Mouse (Mus musculus) hindbrain, embryonic 15.5 days (tissue): ENCODE data around the gene Zfp119a. TPM values are rescaled to one million over a fixed set of nuclear protein-coding genes. Genes with fewer than 3 reads are reported as not detected.
"Not testable (repeated sequence)": the region's sequence is repeated elsewhere in the genome, so short reads cannot be mapped to it uniquely, and the experiment has no call there.

Source experiments
- ATAC-seq: fragments of 200-750 bp; cut with Nextera tagmentation; 2 replicates; pipeline ENCODE4 v1.8.0; 2017; ENCODE audit warnings: low read depth, moderate number of reproducible peaks, moderate TSS enrichment; ENCODE audit not compliant: low FRiP score
- H3K27ac ChIP-seq: fragments of 300-500 bp; sonication (generic); replicated peaks from 2 replicates; pipeline ENCODE4 v1.5.1; 2015; ENCODE audit warnings: mild to moderate bottlenecking, inconsistent platforms
- H3K27me3 ChIP-seq: fragments of 300-500 bp; sonication (generic); 2 replicates; pipeline ENCODE4 v1.6.1; 2015; ENCODE audit warnings: control low read depth, inconsistent platforms
- H3K36me3 ChIP-seq: fragments of 300-500 bp; sonication (generic); 2 replicates; pipeline ENCODE4 v1.6.1; 2015; ENCODE audit warnings: control low read depth, inconsistent platforms
- H3K4me1 ChIP-seq: fragments of 300-500 bp; sonication (generic); replicated peaks from 2 replicates; pipeline ENCODE4 v1.6.1; 2015; ENCODE audit warnings: control low read depth, inconsistent platforms
- H3K4me2 ChIP-seq: fragments of 300-500 bp; sonication (generic); 2 replicates; pipeline ENCODE4 v1.6.1; 2015; ENCODE audit warnings: moderate library complexity, mild to moderate bottlenecking, inconsistent platforms
- H3K4me3 ChIP-seq: fragments of 300-500 bp; sonication (generic); 2 replicates; pipeline ENCODE4 v1.5.1; 2015; ENCODE audit warnings: mild to moderate bottlenecking, inconsistent platforms
- H3K9ac ChIP-seq: fragments of 300-500 bp; sonication (generic); 2 replicates; pipeline ENCODE4 v1.6.1; 2015; ENCODE audit warnings: inconsistent platforms
- H3K9me3 ChIP-seq: fragments of 300-500 bp; sonication (generic); 2 replicates; pipeline ENCODE4 v1.6.1; 2016; ENCODE audit warnings: control low read depth, inconsistent platforms
- WGBS: fragments of 180-500 bp; shearing (Covaris S2); methylation state at CpG from one replicate; pipeline ENCODE4 v1.1.7; 2015; 5-methylcytosine and 5-hydroxymethylcytosine counted together
- polyA plus RNA-seq: library from polyadenylated mRNA; unstranded; fragments of >200 nt; fragmentation: Nextera tagmentation; extraction: Ambion mirVana; gene quantifications from 2 replicates; pipeline ENCODE4 v1.2.1, GENCODE M21; 2015

Zfp119a gene
- polyA plus RNA-seq = 11.2 and 11.7 TPM in 2 replicates

- peaks cover 20% of the 10 kb centered on the region for H3K4me1 ChIP-seq
These were observed at the start of gene Zfp119a for GRCm38 (mm10) chr17:55878636-55879369. Gene Zfp119a, minus strand, starts transcription at chr17:55878930.

GRCm38 (mm10) chr17:55906669-55907068 is 27.9 kb upstream of the Zfp119a start:
- Histone ChIP-seq H3K9ac (no peak overlapping the region), H3K9me3 (no peaks in the 10 kb centered on the region), H3K27me3 (no peaks in the 10 kb centered on the region), H3K4me3 (no peak overlapping the region), H3K27ac (no peak overlapping the region), H3K4me2 (no peak overlapping the region), H3K4me1 (no peaks in the 10 kb centered on the region), H3K36me3 (no peaks in the 10 kb centered on the region)
- ATAC-seq = no peak

More at GRCm38 (mm10) chr17:55878636-55879369, at the start of gene Zfp119a:
- not testable (repeated sequence) for H3K36me3 ChIP-seq, H3K27me3 ChIP-seq, H3K9me3 ChIP-seq
- under 1% methylated on average over 38 of the region's 53 CpGs for WGBS
- H3K4me2 ChIP-seq = peak within 1 kb of the TSS; percentile 68
- peak within 1 kb of the TSS; percentile 62 for H3K9ac ChIP-seq
- peak; percentile 100 for ATAC-seq
- peak within 1 kb of the TSS; percentile 91 for H3K27ac ChIP-seq
- H3K4me3 ChIP-seq = peak within 1 kb of the TSS; percentile 51

- Histone ChIP-seq H3K27ac (no peak overlapping the region), H3K4me2 (no peak overlapping the region), H3K36me3 (no peaks in the 10 kb centered on the region), H3K27me3 (no peaks in the 10 kb centered on the region), H3K4me1 (no peaks in the 10 kb centered on the region), H3K9me3 (no peaks in the 10 kb centered on the region), H3K4me3 (no peak overlapping the region), H3K9ac (no peak overlapping the region)
- ATAC-seq = no peak
- 72% methylated on average over 6 of the region's 6 CpGs for WGBS
These were observed 25.4 kb upstream of the Zfp119a start for GRCm38 (mm10) chr17:55904131-55904530.

GRCm38 (mm10) chr17:55903687-55904086 is 25.0 kb upstream of the Zfp119a start:
- Histone ChIP-seq H3K9me3 (no peaks in the 10 kb centered on the region), H3K27ac (no peak overlapping the region), H3K4me1 (no peaks in the 10 kb centered on the region), H3K4me3 (no peak overlapping the region), H3K9ac (no peak overlapping the region), H3K4me2 (no peak overlapping the region), H3K36me3 (0 out of 2 replicates have a peak, but pooled peaks cover 3% of the 10 kb centered on the region), H3K27me3 (no peaks in the 10 kb centered on the region)
- no peak for ATAC-seq
- 87% methylated on average over 1 of the region's 1 CpGs for WGBS

GRCm38 (mm10) chr17:55903087-55903486 is 24.4 kb upstream of the Zfp119a start:
- 43% methylated on average over 2 of the region's 2 CpGs for WGBS
- no peak overlapping the region for H3K9ac ChIP-seq
- H3K27me3 ChIP-seq = no peaks in the 10 kb centered on the region
- no peak for ATAC-seq
- H3K27ac ChIP-seq = no peak overlapping the region
- H3K9me3 ChIP-seq = peaks cover 5% of the 10 kb centered on the region
- no peak overlapping the region for H3K4me3 ChIP-seq
- H3K36me3 ChIP-seq = peaks cover 9% of the 10 kb centered on the region
- no peak overlapping the region for H3K4me2 ChIP-seq
- no peaks in the 10 kb centered on the region for H3K4me1 ChIP-seq

- not testable (repeated sequence) for H3K9me3 ChIP-seq, H3K36me3 ChIP-seq, H3K27me3 ChIP-seq, ATAC-seq
- H3K4me2 ChIP-seq = peak overlapping the region; percentile 63
- H3K27ac ChIP-seq = peak overlapping the region; percentile 76
- 11% methylated on average over 6 of the region's 8 CpGs for WGBS
- peak overlapping the region; percentile 51 for H3K4me3 ChIP-seq
- H3K4me1 ChIP-seq = peaks cover 10% of the 10 kb centered on the region
- peak overlapping the region; percentile 41 for H3K9ac ChIP-seq
These were observed 13.8 kb upstream of the Zfp119a start for GRCm38 (mm10) chr17:55892406-55892955.

GRCm38 (mm10) chr17:55884912-55885311 is 6.2 kb upstream of the Zfp119a start:
- no peak for ATAC-seq
- 61% methylated on average over 2 of the region's 2 CpGs for WGBS
- Histone ChIP-seq H3K27me3 (peaks cover 14% of the 10 kb centered on the region), H3K36me3 (no peaks in the 10 kb centered on the region), H3K9me3 (no peaks in the 10 kb centered on the region), H3K27ac (no peak overlapping the region), H3K4me2 (no peak overlapping the region), H3K9ac (no peak overlapping the region), H3K4me1 (no peaks in the 10 kb centered on the region; the same call in 1 of the 2 replicates), H3K4me3 (no peak overlapping the region)

GRCm38 (mm10) chr17:55883631-55884030 is 4.9 kb upstream of the Zfp119a start:
- Histone ChIP-seq H3K4me3 (no peak overlapping the region), H3K9ac (no peak overlapping the region), H3K9me3 (no peaks in the 10 kb centered on the region), H3K36me3 (no peaks in the 10 kb centered on the region), H3K4me2 (no peak overlapping the region), H3K27ac (no peak overlapping the region), H3K4me1 (peaks cover 5% of the 10 kb centered on the region), H3K27me3 (peaks cover 11% of the 10 kb centered on the region)
- WGBS = 35% methylated on average over 2 of the region's 2 CpGs
- ATAC-seq = no peak

GRCm38 (mm10) chr17:55878282-55878635 is 471 bp downstream of the Zfp119a start:
- Histone ChIP-seq H3K4me2 (peak overlapping the region; percentile 68), H3K4me1 (peaks cover 20% of the 10 kb centered on the region), H3K9ac (peak overlapping the region; percentile 57), H3K4me3 (peak overlapping the region; percentile 51), H3K27ac (peak overlapping the region; percentile 91)
- 0% methylated on average over 7 of the region's 8 CpGs for WGBS
- H3K36me3 ChIP-seq, ATAC-seq, H3K27me3 ChIP-seq, H3K9me3 ChIP-seq: not testable (repeated sequence)

- H3K36me3 ChIP-seq = no peaks in the 10 kb centered on the region
- no peak overlapping the region for H3K4me3 ChIP-seq
- H3K27ac ChIP-seq = no peak overlapping the region
- H3K4me2 ChIP-seq = 0 out of 2 replicates have a peak overlapping the region, but pooled peaks have one; percentile 68
- peaks cover 20% of the 10 kb centered on the region for H3K4me1 ChIP-seq
- WGBS = 96% methylated on average over 4 of the region's 4 CpGs
- H3K27me3 ChIP-seq = no peaks in the 10 kb centered on the region
- no peak overlapping the region for H3K9ac ChIP-seq
- no peak for ATAC-seq
- H3K9me3 ChIP-seq = no peaks in the 10 kb centered on the region
These were observed 1.5 kb downstream of the Zfp119a start for GRCm38 (mm10) chr17:55877184-55877583.

GRCm38 (mm10) chr17:55843067-55843466 is 35.7 kb downstream of the Zfp119a start:
- no peak overlapping the region for H3K27ac ChIP-seq
- H3K9me3 ChIP-seq = no peaks in the 10 kb centered on the region
- no peaks in the 10 kb centered on the region for H3K36me3 ChIP-seq
- WGBS = 94% methylated on average over 4 of the region's 4 CpGs
- no peak overlapping the region for H3K4me3 ChIP-seq
- H3K9ac ChIP-seq = no peak overlapping the region
- H3K4me1 ChIP-seq = no peaks in the 10 kb centered on the region
- ATAC-seq = no peak
- no peak overlapping the region for H3K4me2 ChIP-seq
- no peaks in the 10 kb centered on the region for H3K27me3 ChIP-seq

GRCm38 (mm10) chr17:55821566-55821965 is 57.2 kb downstream of the Zfp119a start:
- WGBS = 80% methylated on average over 1 of the region's 1 CpGs
- ATAC-seq = no peak
- Histone ChIP-seq H3K9me3 (no peaks in the 10 kb centered on the region), H3K4me2 (no peak overlapping the region), H3K4me3 (no peak overlapping the region), H3K27ac (no peak overlapping the region), H3K36me3 (no peaks in the 10 kb centered on the region), H3K27me3 (no peaks in the 10 kb centered on the region), H3K4me1 (no peaks in the 10 kb centered on the region), H3K9ac (no peak overlapping the region)
